Mouse (Mus musculus) myocyte (in vitro differentiated cells): ENCODE measurements at regions not wholly inside any gene's neighbourhood (a gene's known extent, or its start where the extent isn't known, plus 50 kb on each side); places are given as distances from the start of the nearest gene placed in this dataset.

Experiments
- H3K27me3 ChIP-seq: one replicate; pipeline ENCODE4 v1.6.1; 2011; ENCODE audit not compliant: control insufficient read depth, insufficient read depth, insufficient read length
- H3K36me3 ChIP-seq: one replicate; pipeline ENCODE4 v1.6.1; 2011; ENCODE audit not compliant: control insufficient read depth, insufficient read depth
- H3K4me2 ChIP-seq: one replicate; pipeline ENCODE4 v1.6.1; 2011; ENCODE audit warnings: low read depth, control low read depth
- H3K4me3 ChIP-seq: one replicate; pipeline ENCODE4 v1.5.1; 2011; ENCODE audit warnings: mild to moderate bottlenecking, control low read depth, moderate library complexity
- H3K79me2 ChIP-seq: one replicate; pipeline ENCODE4 v1.6.1; 2011; ENCODE audit not compliant: control insufficient read depth, insufficient read depth
- H3ac ChIP-seq: one replicate; pipeline ENCODE4 v1.6.1; 2011; ENCODE audit not compliant: control insufficient read depth, insufficient read length
- CEBPB ChIP-seq: IDR thresholded peaks from 2 replicates; pipeline ENCODE4 v1.6.1; 2011; ENCODE audit warnings: mild to moderate bottlenecking, moderate library complexity; ENCODE audit not compliant: poor library complexity, insufficient read depth, severe bottlenecking
- E2F4 ChIP-seq: IDR thresholded peaks from one replicate; pipeline ENCODE4 v1.6.1; 2011; ENCODE audit warnings: mild to moderate bottlenecking, control low read depth, moderate library complexity; ENCODE audit not compliant: insufficient read depth
- MAX ChIP-seq: IDR thresholded peaks from one replicate; pipeline ENCODE4 v1.6.1; 2011; ENCODE audit warnings: low read depth, mild to moderate bottlenecking, control low read depth
- MYOD1 ChIP-seq, 3 experiments: IDR thresholded peaks; one replicate each; pipeline ENCODE4 v1.6.1; 2011; ENCODE audit warnings: control low read depth in 2 of 3, low read depth in 2 of 3, mild to moderate bottlenecking in 2 of 3, moderate library complexity in 1 of 3; ENCODE audit not compliant: insufficient read length in 2 of 3, control insufficient read depth in 1 of 3
- MYOG ChIP-seq, 3 experiments: IDR thresholded peaks; one replicate each; pipeline ENCODE4 v1.6.1; 2011; ENCODE audit warnings: control low read depth in 2 of 3, low read depth in 2 of 3, mild to moderate bottlenecking in 2 of 3; ENCODE audit not compliant: insufficient read length in 2 of 3, control insufficient read depth in 1 of 3, insufficient read depth in 1 of 3
- POLR2A ChIP-seq: IDR thresholded peaks from one replicate; pipeline ENCODE4 v1.6.1; 2011; ENCODE audit warnings: low read depth, mild to moderate bottlenecking, control low read depth, moderate library complexity; ENCODE audit not compliant: insufficient read length
- POLR2AphosphoS2 ChIP-seq: IDR thresholded peaks from one replicate; pipeline ENCODE4 v1.6.1; 2011; ENCODE audit warnings: low read depth, control low read depth; ENCODE audit not compliant: insufficient read length
- REST ChIP-seq: IDR thresholded peaks from one replicate; pipeline ENCODE4 v1.6.1; 2011; ENCODE audit warnings: mild to moderate bottlenecking, control low read depth, moderate library complexity; ENCODE audit not compliant: insufficient read depth, insufficient read length
- SRF ChIP-seq: IDR thresholded peaks from one replicate; pipeline ENCODE4 v1.6.1; 2011; ENCODE audit warnings: low read depth; ENCODE audit not compliant: control insufficient read depth, insufficient read length
- TCF12 ChIP-seq: IDR thresholded peaks from one replicate; pipeline ENCODE4 v1.6.1; 2011; ENCODE audit warnings: mild to moderate bottlenecking, control low read depth; ENCODE audit not compliant: poor library complexity, insufficient read depth, severe bottlenecking
- TCF3 ChIP-seq: IDR thresholded peaks from one replicate; pipeline ENCODE4 v1.6.1; 2011; ENCODE audit warnings: low read depth, control low read depth; ENCODE audit not compliant: insufficient read length
- USF1 ChIP-seq: IDR thresholded peaks from one replicate; pipeline ENCODE4 v1.6.1; 2011; ENCODE audit warnings: low read depth, mild to moderate bottlenecking, control low read depth, moderate library complexity

DNA sequence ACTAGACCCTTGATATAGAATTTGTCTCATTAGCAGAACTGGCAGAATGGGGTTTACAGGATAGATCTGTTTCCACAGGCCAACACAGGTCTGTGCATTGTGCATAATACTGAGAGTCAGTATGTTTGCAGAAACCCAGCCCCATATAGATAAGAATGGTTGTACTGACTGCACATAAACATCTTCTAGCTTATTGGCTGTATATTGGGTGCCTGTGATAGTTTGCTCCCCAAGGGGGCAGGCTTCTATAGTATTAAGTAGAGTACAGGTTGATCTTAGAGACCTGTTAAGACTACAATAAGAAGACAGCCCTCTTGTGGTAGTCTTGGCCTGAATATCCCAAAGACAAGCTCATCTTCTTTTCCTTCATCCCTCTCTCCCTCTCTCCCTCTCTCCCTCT lies 90.1 kb upstream of the Tex13c2 start:
- H3K79me2 ChIP-seq = no peaks in the 10 kb centered on the region
- no peak overlapping the region for H3K4me2 ChIP-seq
- no peaks in the 10 kb centered on the region for H3K27me3 ChIP-seq
- no peak overlapping the region for H3K4me3 ChIP-seq
- TF ChIP-seq TCF3 = no peak
- TF ChIP-seq TCF12 = no peak
- TF ChIP-seq USF1 = no peak
- no peak for TF ChIP-seq POLR2A
- no peak for TF ChIP-seq REST
- TF ChIP-seq SRF = no peak
- TF ChIP-seq MYOD1 (IDR thresholded peaks at IDR 0.05; ENCODE audit: control insufficient read depth in 1 of 3, insufficient read length in 2 of 3, low read depth in 2 of 3) = no peak
- TF ChIP-seq MAX = no peak
- TF ChIP-seq CEBPB = no peak
- TF ChIP-seq POLR2AphosphoS2 = no peak
- no peak for TF ChIP-seq MYOG (IDR thresholded peaks at IDR 0.05; ENCODE audit: control insufficient read depth in 1 of 3, insufficient read depth in 1 of 3, insufficient read length in 2 of 3, low read depth in 2 of 3)
- TF ChIP-seq E2F4 = no peak
- H3ac ChIP-seq = no peak overlapping the region
- H3K36me3 ChIP-seq = no peaks in the 10 kb centered on the region

DNA sequence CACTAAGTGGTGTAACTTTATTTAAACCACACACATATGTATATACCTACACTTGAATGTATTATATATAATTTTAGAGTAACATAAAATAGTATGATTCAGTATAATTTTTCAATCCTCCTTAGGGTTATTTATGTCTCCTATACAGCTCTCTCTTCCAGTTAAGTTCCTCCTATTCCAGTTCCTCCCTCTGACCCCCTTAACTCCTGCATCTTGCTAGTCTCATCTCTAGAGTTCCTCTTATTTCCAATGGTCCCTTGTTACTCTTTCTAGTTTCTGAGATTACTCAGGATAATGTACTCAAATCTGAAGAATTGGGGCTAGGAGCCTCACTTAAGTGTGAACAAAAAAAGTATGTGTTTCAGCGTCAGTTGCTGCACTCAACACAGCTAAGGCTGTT lies 88.4 kb upstream of the Tex13c2 start:
- Histone ChIP-seq H3K79me2 (no peaks in the 10 kb centered on the region), H3ac (no peak overlapping the region), H3K36me3 (no peaks in the 10 kb centered on the region), H3K27me3 (no peaks in the 10 kb centered on the region), H3K4me2 (no peak overlapping the region), H3K4me3 (no peak overlapping the region)
- TF ChIP-seq REST (no peak), MYOD1 (IDR thresholded peaks at IDR 0.05; ENCODE audit: control insufficient read depth in 1 of 3, insufficient read length in 2 of 3, low read depth in 2 of 3) (no peak), E2F4 (no peak), MYOG (IDR thresholded peaks at IDR 0.05; ENCODE audit: control insufficient read depth in 1 of 3, insufficient read depth in 1 of 3, insufficient read length in 2 of 3, low read depth in 2 of 3) (no peak), USF1 (no peak), POLR2A (no peak), TCF12 (no peak)

DNA sequence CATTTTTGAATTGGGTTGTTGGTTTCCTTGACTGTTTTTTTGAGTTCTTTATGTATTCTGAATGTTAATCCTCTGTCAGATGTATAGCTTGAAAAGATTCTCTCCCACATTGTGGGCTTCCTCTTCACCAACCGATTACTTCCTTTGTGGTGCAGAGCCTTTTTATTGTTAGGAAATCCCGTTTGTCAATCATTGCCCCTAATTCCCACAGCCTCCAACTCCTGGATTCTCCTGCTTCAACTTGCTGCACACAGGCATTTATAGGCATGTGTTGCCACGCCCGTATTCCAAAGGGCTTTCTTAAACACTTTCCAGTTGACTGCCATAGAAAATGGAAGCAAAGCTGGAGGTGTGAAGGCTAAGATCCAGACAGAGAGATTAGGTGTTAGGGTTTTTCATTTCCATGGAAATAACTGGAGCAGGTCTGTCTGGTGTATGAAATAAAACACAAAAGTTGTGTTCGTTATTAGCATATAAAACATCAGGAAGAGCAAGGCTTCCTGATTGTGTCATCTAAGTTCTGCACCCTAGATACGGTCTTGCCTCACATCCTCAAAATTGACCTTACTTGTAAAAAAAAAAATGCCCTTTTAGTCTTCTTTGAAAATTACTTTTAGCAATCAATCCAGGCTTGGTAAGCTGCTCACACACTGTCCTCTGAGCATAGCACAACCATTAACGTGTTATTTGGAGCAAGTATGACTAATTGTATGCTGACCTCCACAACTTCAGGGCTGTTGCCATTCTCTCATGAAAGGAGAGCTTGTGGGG lies 87.7 kb upstream of the Tex13c2 start:
- H3K36me3 ChIP-seq = no peaks in the 10 kb centered on the region
- H3K79me2 ChIP-seq = no peaks in the 10 kb centered on the region
- no peaks in the 10 kb centered on the region for H3K27me3 ChIP-seq
- H3ac ChIP-seq = no peak overlapping the region
- no peak for TF ChIP-seq MYOD1 (IDR thresholded peaks at IDR 0.05; ENCODE audit: control insufficient read depth in 1 of 3, insufficient read length in 2 of 3, low read depth in 2 of 3)
- no peak overlapping the region for H3K4me2 ChIP-seq
- H3K4me3 ChIP-seq = no peak overlapping the region

DNA sequence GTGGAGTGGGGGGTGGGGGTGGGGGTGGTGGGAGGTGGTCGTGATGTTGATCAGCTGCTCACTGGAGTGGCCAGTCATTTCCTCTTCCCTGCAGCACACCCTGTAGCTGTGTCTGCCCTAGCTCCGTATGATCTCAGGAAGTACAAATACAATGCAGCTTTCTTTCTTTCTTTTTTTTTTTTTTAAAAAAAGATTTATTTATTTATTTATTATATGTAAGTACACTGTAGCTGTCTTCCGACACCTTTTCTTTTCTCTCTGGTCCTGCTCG lies 87.2 kb upstream of the Tex13c2 start:
- Histone ChIP-seq H3K27me3 (no peaks in the 10 kb centered on the region), H3K4me3 (no peak overlapping the region), H3ac (no peak overlapping the region), H3K4me2 (no peak overlapping the region), H3K36me3 (no peaks in the 10 kb centered on the region), H3K79me2 (no peaks in the 10 kb centered on the region)
- no peak for TF ChIP-seq POLR2A
- TF ChIP-seq TCF12 = no peak
- no peak for TF ChIP-seq MYOD1 (IDR thresholded peaks at IDR 0.05; ENCODE audit: control insufficient read depth in 1 of 3, insufficient read length in 2 of 3, low read depth in 2 of 3)
- no peak for TF ChIP-seq CEBPB
- TF ChIP-seq MYOG (IDR thresholded peaks at IDR 0.05; ENCODE audit: control insufficient read depth in 1 of 3, insufficient read depth in 1 of 3, insufficient read length in 2 of 3, low read depth in 2 of 3) = no peak
- TF ChIP-seq REST = no peak
- TF ChIP-seq USF1 = no peak
- no peak for TF ChIP-seq E2F4
- no peak for TF ChIP-seq POLR2AphosphoS2
- no peak for TF ChIP-seq TCF3
- no peak for TF ChIP-seq SRF
- no peak for TF ChIP-seq MAX

DNA sequence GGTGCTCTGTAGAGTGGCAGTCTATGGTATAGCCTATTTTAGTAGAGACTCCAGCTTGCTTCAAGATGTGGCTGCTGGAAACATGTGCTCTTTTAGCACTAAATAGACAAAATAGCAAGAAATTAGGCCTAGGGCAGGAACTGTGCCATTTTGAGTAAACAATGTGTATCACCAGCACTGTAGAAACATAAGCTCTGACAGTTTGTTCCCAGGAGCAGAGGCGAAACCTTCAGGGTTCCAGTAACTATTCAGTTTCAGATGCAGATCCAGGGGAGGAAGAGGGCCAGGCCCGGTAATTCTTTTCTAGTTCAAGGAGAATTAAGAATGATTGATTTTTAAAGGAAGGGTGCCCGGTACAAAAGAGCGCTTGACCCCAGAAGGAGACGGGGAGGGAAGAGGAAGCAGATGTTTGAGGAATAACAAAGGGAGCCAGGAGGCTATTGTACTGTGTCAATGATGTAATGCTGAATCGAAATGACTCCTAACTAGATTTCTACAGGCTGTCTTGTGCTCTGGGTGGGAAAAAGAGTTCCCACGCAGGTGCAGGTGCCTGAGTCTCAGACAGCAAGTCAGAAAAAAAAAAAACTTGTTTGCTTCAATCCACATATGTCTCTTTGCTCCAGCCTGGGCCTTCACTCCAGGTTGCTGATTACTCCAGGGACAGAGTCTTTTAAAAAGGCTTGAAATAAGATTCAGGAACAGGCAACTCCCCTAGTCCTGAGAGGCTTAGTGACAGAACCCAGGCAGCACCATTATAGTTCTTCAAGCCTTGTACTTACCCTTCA lies 57.4 kb upstream of the Tex13c2 start:
- TF ChIP-seq USF1 (no peak), MYOD1 (IDR thresholded peaks at IDR 0.05; ENCODE audit: control insufficient read depth in 1 of 3, insufficient read length in 2 of 3, low read depth in 2 of 3) (no peak), E2F4 (no peak), MAX (no peak), POLR2A (no peak), CEBPB (no peak), TCF12 (no peak), TCF3 (no peak), POLR2AphosphoS2 (no peak)
- Histone ChIP-seq H3K4me2 (no peak overlapping the region), H3K79me2 (no peaks in the 10 kb centered on the region), H3K36me3 (no peaks in the 10 kb centered on the region), H3ac (no peak overlapping the region), H3K27me3 (no peaks in the 10 kb centered on the region), H3K4me3 (no peak overlapping the region)
